Mouse (Mus musculus) thymus, adult 2 months (tissue): ENCODE data around the gene Cc2d2b.

ENCODE experiments used
- CTCF ChIP-seq: fragments of 200-500 bp; IDR thresholded peaks from 2 replicates; pipeline ENCODE4 v1.5.1; 2012; ENCODE audit warnings: mild to moderate bottlenecking, control low read depth, low read length, moderate library complexity, borderline replicate concordance; ENCODE audit not compliant: control insufficient read depth, poor library complexity, insufficient read depth; ENCODE audit errors: extremely low read depth
- POLR2A ChIP-seq: fragments of 200-500 bp; IDR thresholded peaks from 2 replicates; pipeline ENCODE4 v1.6.1; 2012; ENCODE audit warnings: mild to moderate bottlenecking, low read length, control low read depth, moderate library complexity; ENCODE audit not compliant: control insufficient read depth, poor library complexity, insufficient read depth; ENCODE audit errors: extremely low read depth

GRCm38 (mm10) chr19:40712889-40713628 lies 35.5 kb upstream of the Cc2d2b start:
- TF ChIP-seq CTCF (no peak), POLR2A (no peak)
